Mouse (Mus musculus) monocyte, adult 59 days (primary cell): Measurements from ENCODE around the gene Leprot. TPM values are rescaled to one million over a fixed set of nuclear protein-coding genes. Genes with fewer than 3 reads are reported as not detected.

Experiments used
- total RNA-seq, 2 experiments: library from RNA; stranded (reverse); gene quantifications; one replicate each; pipeline ENCODE4 v1.2.4; 2023

Leprot gene
- 100 to 1,000 TPM; 133 to 141 TPM for total RNA-seq

DNA sequence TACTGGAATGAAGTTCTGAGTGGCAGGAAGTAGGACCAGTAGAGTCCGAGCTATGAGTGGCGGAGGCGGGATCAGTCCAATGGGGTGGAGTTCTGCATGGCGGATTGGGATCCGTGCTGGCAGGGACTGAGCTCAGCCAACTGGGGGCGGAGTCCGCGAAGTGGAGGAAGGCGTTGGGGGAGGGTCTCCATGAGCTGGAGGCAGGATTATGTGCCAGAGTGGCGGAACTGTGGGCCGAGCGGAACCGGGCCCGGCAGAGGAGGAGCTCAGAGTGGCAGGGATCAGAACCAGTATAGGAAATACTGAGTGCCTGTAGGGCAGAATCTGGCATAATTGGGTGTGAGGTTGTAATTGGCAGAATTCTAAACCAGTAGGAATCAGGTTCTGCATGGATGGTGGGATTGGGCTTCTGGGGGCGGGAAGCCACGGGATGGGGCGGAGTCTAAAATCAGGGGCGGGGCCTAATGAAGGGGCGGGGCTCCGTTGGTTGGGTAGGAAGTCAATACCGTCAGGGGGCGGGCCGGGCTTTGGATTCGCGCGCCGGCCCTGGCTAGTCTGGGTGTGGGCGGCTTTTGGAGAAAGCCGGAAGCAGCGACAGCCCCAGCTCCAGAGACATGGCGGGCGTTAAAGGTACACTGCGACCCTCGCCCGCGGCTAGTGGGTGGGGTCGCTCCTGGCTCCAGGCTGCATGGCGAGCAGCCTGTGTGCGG is at the start of gene Leprot:
Gene Leprot, plus strand, starts transcription at position 523 of the 710 bp plus-strand sequence.

Other genes starting within 250 kb of the Leprot start
- not detected for gene Ak4, start 228.4 kb upstream of the Leprot start, total RNA-seq
- under 1 TPM in 1 of 2 experiments, not detected in 1; 0.18 TPM for gene Dnajc6, start 151.1 kb upstream of the Leprot start, total RNA-seq
- 1 to 10 TPM; 3.2 to 7.2 TPM for gene Lepr, start 69.7 kb downstream of the Leprot start, total RNA-seq
- gene B020004J07Rik, start 196.3 kb downstream of the Leprot start, total RNA-seq = not detected
- gene C130073F10Rik, start 246.1 kb downstream of the Leprot start, total RNA-seq = not detected